Mouse (Mus musculus): ENCODE results near the gene Srcin1. TPM values are rescaled to one million over a fixed set of nuclear protein-coding genes. Genes with fewer than 3 reads are reported as not detected.

Gene Srcin1
- polyA plus RNA-seq, 1 experiment from 2014 or later: 3.2 TPM

- ATAC-seq (replicated peaks; ENCODE audit: low FRiP score) (peak; percentile 65; the same call in 1 of the 2 replicates), DNase-seq (ENCODE audit: low spot score) (peak; percentile 92)
- H3K9me3 ChIP-seq (ENCODE audit: control insufficient read depth, low read length): no peaks in the 10 kb centered on the region
- no peak overlapping the region for H3K27ac ChIP-seq (ENCODE audit: low read depth, low read length)
- H3K4me1 ChIP-seq (replicated peaks; ENCODE audit: control insufficient read depth, insufficient read depth, low read length): no peaks in the 10 kb centered on the region
- no peaks in the 10 kb centered on the region for H3K27me3 ChIP-seq (ENCODE audit: control insufficient read depth, insufficient read depth, low read length)
- H3K36me3 ChIP-seq (ENCODE audit: control insufficient read depth, insufficient read depth, low read length): no peaks in the 10 kb centered on the region
- WGBS: 18% methylated on average over 16 of the region's 16 CpGs
- no peak overlapping the region for H3K4me3 ChIP-seq (ENCODE audit: low read depth, low read length)
- no peak overlapping the region for H3K4me2 ChIP-seq (ENCODE audit: low read depth, low read length, severe bottlenecking)
- H3K9ac ChIP-seq (ENCODE audit: low read length): no peak overlapping the region
Observed at GRCm38 (mm10) chr11:97489589-97490324, 86.2 kb downstream of the Srcin1 start.

DNA sequence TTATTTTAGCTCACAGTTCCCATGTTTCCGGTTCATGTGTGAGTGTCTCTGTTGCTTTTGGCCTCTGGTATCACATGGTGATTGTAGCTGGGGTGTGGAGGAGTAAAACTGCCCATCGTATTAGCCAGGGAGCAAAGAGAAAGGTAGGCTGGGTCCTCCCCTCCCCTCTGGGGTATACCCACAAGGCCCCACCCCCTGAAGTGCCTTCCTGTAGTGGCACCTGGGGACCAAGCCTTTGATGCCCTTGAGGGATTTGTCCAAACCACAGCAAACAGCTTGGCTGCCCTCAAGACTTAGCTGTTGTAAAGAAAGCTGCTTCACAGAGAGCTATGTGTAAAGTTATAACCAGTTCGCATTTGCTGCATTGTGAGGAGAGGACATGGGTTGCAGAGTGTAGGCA lies 88.3 kb downstream of the Srcin1 start:
- no peaks in the 10 kb centered on the region for H3K27me3 ChIP-seq (ENCODE audit: control insufficient read depth, insufficient read depth, low read length)
- H3K27ac ChIP-seq (ENCODE audit: low read depth, low read length): no peak overlapping the region
- 75% methylated on average over 3 of the region's 3 CpGs for WGBS
- no peak overlapping the region for H3K4me3 ChIP-seq (ENCODE audit: low read depth, low read length)
- ATAC-seq (replicated peaks; ENCODE audit: low FRiP score): no peak
- no peaks in the 10 kb centered on the region for H3K4me1 ChIP-seq (replicated peaks; ENCODE audit: control insufficient read depth, insufficient read depth, low read length)
- H3K36me3 ChIP-seq (ENCODE audit: control insufficient read depth, insufficient read depth, low read length): no peaks in the 10 kb centered on the region
- DNase-seq (ENCODE audit: low spot score): no peak
- no peaks in the 10 kb centered on the region for H3K9me3 ChIP-seq (ENCODE audit: control insufficient read depth, low read length)
- H3K9ac ChIP-seq (ENCODE audit: low read length): no peak overlapping the region
- H3K4me2 ChIP-seq (ENCODE audit: low read depth, low read length, severe bottlenecking): no peak overlapping the region

DNA sequence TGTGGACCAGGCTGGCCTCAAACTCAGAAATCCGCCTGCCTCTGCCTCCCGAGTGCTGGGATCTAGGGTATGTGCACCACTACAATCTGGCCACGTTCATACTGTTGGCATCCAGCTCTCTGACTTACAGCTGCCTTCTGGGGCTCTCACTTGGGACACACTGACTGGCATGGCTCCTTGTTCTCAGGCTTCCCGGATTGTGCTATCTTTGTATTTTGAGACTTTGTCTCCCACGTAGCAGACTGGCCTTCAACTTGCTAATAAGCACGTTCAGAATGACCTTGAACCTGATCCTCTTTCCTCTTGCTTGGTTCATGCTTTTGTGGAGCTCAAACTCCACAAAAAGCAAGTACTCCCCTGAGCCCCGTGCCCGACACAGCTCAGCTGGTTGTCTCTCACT lies 90.3 kb downstream of the Srcin1 start:
- Histone ChIP-seq H3K27me3 (ENCODE audit: control insufficient read depth, insufficient read depth, low read length) (no peaks in the 10 kb centered on the region), H3K27ac (ENCODE audit: low read depth, low read length) (no peak overlapping the region), H3K9me3 (ENCODE audit: control insufficient read depth, low read length) (no peaks in the 10 kb centered on the region), H3K4me1 (replicated peaks; ENCODE audit: control insufficient read depth, insufficient read depth, low read length) (no peaks in the 10 kb centered on the region), H3K9ac (ENCODE audit: low read length) (no peak overlapping the region), H3K4me2 (ENCODE audit: low read depth, low read length, severe bottlenecking) (no peak overlapping the region), H3K36me3 (ENCODE audit: control insufficient read depth, insufficient read depth, low read length) (no peaks in the 10 kb centered on the region), H3K4me3 (ENCODE audit: low read depth, low read length) (no peak overlapping the region)
- DNase-seq (ENCODE audit: low spot score) (no peak), ATAC-seq (replicated peaks; ENCODE audit: low FRiP score) (no peak)
- 84% methylated on average over 8 of the region's 8 CpGs for WGBS

DNA sequence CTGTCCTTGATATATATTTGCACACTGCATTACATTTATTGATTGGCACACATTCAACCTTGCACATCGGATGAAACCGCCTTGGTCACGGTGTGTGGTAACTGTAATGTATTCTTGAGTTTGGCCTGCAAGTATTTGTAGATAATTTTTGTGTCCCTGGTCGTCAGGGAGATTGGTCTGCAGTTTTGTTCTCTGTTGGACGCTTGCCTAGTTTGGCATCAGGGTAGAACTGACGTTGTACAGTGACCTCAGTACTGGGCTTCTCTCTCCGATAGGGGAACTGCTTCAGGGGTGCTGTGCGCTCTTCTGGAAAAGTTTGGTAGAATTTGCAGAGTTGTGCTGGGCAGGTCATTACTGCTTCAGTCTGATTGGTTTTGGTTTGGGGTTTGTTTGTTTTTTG lies 96.2 kb downstream of the Srcin1 start:
- ATAC-seq (replicated peaks; ENCODE audit: low FRiP score): no peak
- no peaks in the 10 kb centered on the region for H3K27me3 ChIP-seq (ENCODE audit: control insufficient read depth, insufficient read depth, low read length)
- 92% methylated on average over 8 of the region's 8 CpGs for WGBS
- no peak overlapping the region for H3K9ac ChIP-seq (ENCODE audit: low read length)
- no peaks in the 10 kb centered on the region for H3K4me1 ChIP-seq (replicated peaks; ENCODE audit: control insufficient read depth, insufficient read depth, low read length)
- no peak overlapping the region for H3K4me3 ChIP-seq (ENCODE audit: low read depth, low read length)
- no peak for DNase-seq (ENCODE audit: low spot score)
- H3K27ac ChIP-seq (ENCODE audit: low read depth, low read length): no peak overlapping the region
- no peak overlapping the region for H3K4me2 ChIP-seq (ENCODE audit: low read depth, low read length, severe bottlenecking)
- no peaks in the 10 kb centered on the region for H3K9me3 ChIP-seq (ENCODE audit: control insufficient read depth, low read length)
- no peaks in the 10 kb centered on the region for H3K36me3 ChIP-seq (ENCODE audit: control insufficient read depth, insufficient read depth, low read length)

GRCm38 (mm10) chr11:97479085-97479484 lies 96.9 kb downstream of the Srcin1 start:
- H3K4me1 ChIP-seq (replicated peaks; ENCODE audit: control insufficient read depth, insufficient read depth, low read length): no peaks in the 10 kb centered on the region
- H3K36me3 ChIP-seq (ENCODE audit: control insufficient read depth, insufficient read depth, low read length): no peaks in the 10 kb centered on the region
- no peak overlapping the region for H3K4me3 ChIP-seq (ENCODE audit: low read depth, low read length)
- H3K27ac ChIP-seq (ENCODE audit: low read depth, low read length): no peak overlapping the region
- WGBS: 89% methylated on average over 10 of the region's 10 CpGs
- DNase-seq (ENCODE audit: low spot score) (no peak), ATAC-seq (replicated peaks; ENCODE audit: low FRiP score) (no peak)
- H3K9ac ChIP-seq (ENCODE audit: low read length): no peak overlapping the region
- no peak overlapping the region for H3K4me2 ChIP-seq (ENCODE audit: low read depth, low read length, severe bottlenecking)
- no peaks in the 10 kb centered on the region for H3K27me3 ChIP-seq (ENCODE audit: control insufficient read depth, insufficient read depth, low read length)
- H3K9me3 ChIP-seq (ENCODE audit: control insufficient read depth, low read length): no peaks in the 10 kb centered on the region

DNA sequence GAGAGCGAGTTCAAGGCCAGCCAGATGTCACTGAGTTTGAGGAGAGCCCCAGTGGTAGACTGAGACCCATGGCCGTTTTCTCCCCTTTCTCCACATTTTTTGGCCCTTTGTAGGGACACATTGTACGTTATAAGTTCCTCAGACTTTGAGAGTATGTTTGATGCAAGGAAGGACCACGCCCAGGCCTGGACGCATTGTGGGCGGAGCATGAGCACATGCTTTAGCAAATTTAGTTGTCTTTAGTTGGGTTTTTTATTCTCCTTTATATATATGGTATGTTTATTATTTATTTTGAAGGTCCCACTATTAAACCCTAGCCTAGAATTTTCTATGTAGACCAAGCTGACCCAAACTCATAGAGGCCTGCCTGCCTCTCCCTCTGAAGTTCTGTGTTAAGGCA lies 97.6 kb downstream of the Srcin1 start:
- H3K27me3 ChIP-seq (ENCODE audit: control insufficient read depth, insufficient read depth, low read length): no peaks in the 10 kb centered on the region
- 90% methylated on average over 6 of the region's 6 CpGs for WGBS
- no peak overlapping the region for H3K27ac ChIP-seq (ENCODE audit: low read depth, low read length)
- no peak for ATAC-seq (replicated peaks; ENCODE audit: low FRiP score)
- H3K4me1 ChIP-seq (replicated peaks; ENCODE audit: control insufficient read depth, insufficient read depth, low read length): no peaks in the 10 kb centered on the region
- no peaks in the 10 kb centered on the region for H3K36me3 ChIP-seq (ENCODE audit: control insufficient read depth, insufficient read depth, low read length)
- no peak overlapping the region for H3K9ac ChIP-seq (ENCODE audit: low read length)
- no peak overlapping the region for H3K4me3 ChIP-seq (ENCODE audit: low read depth, low read length)
- no peaks in the 10 kb centered on the region for H3K9me3 ChIP-seq (ENCODE audit: control insufficient read depth, low read length)
- no peak for DNase-seq (ENCODE audit: low spot score)
- H3K4me2 ChIP-seq (ENCODE audit: low read depth, low read length, severe bottlenecking): no peak overlapping the region

- Histone ChIP-seq H3K36me3 (ENCODE audit: control insufficient read depth, insufficient read depth, low read length) (no peaks in the 10 kb centered on the region), H3K9ac (ENCODE audit: low read length) (no peak overlapping the region), H3K4me3 (ENCODE audit: low read depth, low read length) (no peak overlapping the region), H3K27me3 (ENCODE audit: control insufficient read depth, insufficient read depth, low read length) (no peaks in the 10 kb centered on the region), H3K4me1 (replicated peaks; ENCODE audit: control insufficient read depth, insufficient read depth, low read length) (no peaks in the 10 kb centered on the region), H3K4me2 (ENCODE audit: low read depth, low read length, severe bottlenecking) (no peak overlapping the region), H3K27ac (ENCODE audit: low read depth, low read length) (no peak overlapping the region), H3K9me3 (ENCODE audit: control insufficient read depth, low read length) (no peaks in the 10 kb centered on the region)
- ATAC-seq (replicated peaks; ENCODE audit: low FRiP score): no peak
- no peak for DNase-seq (ENCODE audit: low spot score)
- WGBS: 82% methylated on average over 7 of the region's 7 CpGs
Observed at GRCm38 (mm10) chr11:97477431-97477830, 98.6 kb downstream of the Srcin1 start.

GRCm38 (mm10) chr11:97476334-97477095 lies 99.5 kb downstream of the Srcin1 start:
- Histone ChIP-seq H3K27ac (ENCODE audit: low read depth, low read length) (no peak overlapping the region), H3K27me3 (ENCODE audit: control insufficient read depth, insufficient read depth, low read length) (no peaks in the 10 kb centered on the region), H3K36me3 (ENCODE audit: control insufficient read depth, insufficient read depth, low read length) (no peaks in the 10 kb centered on the region), H3K9ac (ENCODE audit: low read length) (no peak overlapping the region; the same call in 1 of the 2 replicates), H3K4me3 (ENCODE audit: low read depth, low read length) (no peak overlapping the region), H3K9me3 (ENCODE audit: control insufficient read depth, low read length) (no peaks in the 10 kb centered on the region), H3K4me2 (ENCODE audit: low read depth, low read length, severe bottlenecking) (no peak overlapping the region), H3K4me1 (replicated peaks; ENCODE audit: control insufficient read depth, insufficient read depth, low read length) (no peaks in the 10 kb centered on the region)
- ATAC-seq (replicated peaks; ENCODE audit: low FRiP score): 0 out of 2 replicates have a peak, but pooled peaks have one; percentile 30
- peak; percentile 84 for DNase-seq (ENCODE audit: low spot score)
- WGBS: 61% methylated on average over 8 of the region's 8 CpGs

Data from forebrain, embryonic 11.5 days (tissue).